Mouse (Mus musculus): ENCODE measurements around the gene Nmnat1.
A peak's percentile ranks its signal among the peaks of the same experiment; 100 is the strongest.

The Nmnat1 gene

DNA sequence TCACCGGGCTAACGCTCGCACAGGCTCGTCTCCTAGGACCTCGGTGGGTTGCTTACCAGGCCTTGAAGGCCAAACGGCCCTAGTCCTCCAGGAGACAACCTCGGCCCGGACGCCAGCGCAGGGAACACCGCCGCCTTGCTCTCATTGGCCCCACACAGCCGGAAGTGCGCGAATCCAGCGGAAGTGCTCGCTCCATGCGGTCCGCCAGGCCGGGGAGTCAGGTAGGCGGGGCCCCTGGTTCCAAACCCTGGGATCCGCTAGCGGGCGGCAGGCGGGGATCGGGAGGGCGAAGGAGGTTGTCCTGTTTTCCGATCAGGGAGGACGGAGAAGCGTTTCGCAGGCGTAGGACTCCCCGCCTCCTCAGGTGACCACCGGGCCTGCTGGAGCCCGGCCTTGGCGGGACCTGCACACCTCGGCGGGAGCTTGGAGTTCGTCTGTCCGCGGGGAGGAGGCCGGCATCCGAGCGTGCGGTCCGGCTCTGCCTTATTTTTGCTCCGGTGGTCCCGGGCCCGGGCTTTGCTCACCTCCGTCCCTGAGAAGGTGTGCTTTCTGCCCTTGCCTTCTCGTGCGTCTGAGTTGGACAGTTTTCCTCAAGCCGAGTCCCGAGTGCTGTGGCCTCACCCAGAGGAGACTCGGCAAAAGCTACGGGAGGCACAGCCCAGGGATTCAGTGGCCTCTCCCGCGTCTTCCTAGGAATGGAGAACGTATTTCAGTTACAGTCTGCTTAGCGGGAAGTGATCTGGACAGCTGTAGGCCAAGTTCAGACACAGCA is at the start of gene Nmnat1, which contains the start of gene Lzic:
TSS of gene Nmnat1 (minus strand) at position 150 of the 772 bp plus-strand sequence.
TSS of gene Lzic (plus strand) at position 177 of the 772 bp plus-strand sequence.
- peak; percentile 98 for DNase-seq (ENCODE audit: extremely low spot score, low spot score)

DNA sequence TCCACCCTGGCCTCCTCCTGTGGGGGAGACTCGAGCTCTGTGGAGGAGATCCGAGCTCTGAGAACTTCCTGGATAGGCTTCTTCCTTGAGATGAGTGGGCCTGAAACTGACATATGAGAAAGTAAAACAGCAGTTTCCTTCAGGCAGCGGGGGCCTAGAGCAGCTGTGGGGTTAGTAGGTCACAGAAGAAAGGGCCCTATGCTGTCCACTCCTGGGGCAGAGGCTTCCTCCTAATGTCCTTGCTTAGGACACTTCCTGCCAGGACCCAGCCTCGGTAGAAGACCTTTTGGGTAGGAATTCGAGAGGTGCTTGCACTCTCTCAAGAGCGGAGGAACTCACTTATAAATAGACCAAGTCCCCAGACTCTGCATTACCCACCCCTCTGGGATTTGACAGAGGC is 44.7 kb upstream of the Nmnat1 start:
- DNase-seq (ENCODE audit: extremely low spot score, low spot score): no peak

DNA sequence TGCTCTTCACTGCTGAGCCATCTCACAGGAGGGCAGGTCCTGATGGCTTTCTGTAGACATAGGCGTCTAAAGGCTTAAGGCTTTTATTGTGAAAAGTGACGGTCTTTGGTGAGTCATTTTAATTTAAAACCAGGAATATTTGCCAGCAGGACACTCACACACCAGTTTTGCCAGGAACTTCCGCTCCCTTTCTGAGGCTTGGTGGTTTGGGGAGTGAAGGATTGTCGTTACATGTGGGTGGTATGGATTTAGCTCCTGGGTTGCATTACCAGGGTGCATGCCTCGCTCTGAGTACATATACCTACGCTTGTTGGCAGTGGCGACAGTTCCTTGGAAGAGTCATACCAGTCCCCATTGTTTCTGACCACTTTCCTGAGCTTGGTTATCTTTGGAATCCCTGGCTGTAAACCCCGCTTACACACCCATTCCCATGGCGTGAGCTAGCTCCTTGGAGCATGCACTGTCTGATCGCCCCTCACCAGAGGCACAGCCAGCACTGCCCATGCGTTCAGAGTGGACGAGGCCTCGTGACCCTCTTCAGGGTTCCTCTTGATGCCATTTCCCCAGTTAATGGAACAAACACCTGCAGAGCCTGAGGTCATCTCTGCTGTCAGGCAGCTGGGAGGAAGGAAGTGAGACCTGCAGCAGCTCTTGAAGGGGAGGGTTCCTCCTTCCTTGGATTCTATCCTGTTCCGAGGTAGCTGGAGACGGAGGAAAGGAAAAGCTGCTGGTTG is 42.8 kb upstream of the Nmnat1 start:
- DNase-seq (ENCODE audit: extremely low spot score, low spot score): no peak

DNA sequence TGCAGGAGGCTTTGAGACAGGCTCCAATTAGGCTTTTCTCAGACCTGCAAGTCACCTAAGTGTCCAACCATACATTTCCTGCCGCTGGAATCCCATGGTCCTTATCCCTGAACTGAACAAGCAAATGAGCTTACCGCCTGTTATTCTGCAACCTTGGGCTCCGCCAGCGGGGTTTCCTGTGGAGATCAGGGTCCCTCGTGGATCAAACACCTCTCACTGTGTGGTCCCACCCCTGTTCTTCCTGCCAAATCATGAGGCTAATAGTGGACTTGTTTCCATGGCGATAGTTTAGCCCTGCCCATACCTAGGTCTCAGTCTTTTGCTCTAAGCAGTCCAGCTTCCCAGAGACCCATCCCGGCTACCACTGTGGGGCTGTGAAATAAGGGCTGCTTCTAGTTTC is 41.3 kb upstream of the Nmnat1 start:
- no peak for DNase-seq (ENCODE audit: extremely low spot score, low spot score)

DNA sequence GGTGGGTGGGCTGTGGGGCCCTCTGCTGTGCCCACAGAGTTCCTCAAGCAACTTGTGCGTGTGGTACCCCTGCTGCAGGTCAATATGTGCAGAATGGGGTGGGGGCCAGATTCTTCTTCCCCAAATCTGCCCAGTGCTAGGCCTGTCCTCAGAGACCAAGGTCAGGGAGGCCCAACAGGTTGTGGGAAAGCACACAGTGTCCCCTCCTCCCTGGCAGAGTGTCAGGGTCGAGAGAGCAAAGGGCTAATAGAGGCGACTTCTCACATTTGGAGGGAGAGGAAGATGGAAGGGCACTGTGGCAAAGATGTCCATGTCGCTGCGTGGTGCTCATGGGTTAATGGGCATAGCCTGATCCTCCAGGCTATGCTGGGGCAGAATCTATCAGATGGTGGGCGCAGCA is 40.8 kb upstream of the Nmnat1 start:
- DNase-seq (ENCODE audit: extremely low spot score, low spot score): no peak

DNA sequence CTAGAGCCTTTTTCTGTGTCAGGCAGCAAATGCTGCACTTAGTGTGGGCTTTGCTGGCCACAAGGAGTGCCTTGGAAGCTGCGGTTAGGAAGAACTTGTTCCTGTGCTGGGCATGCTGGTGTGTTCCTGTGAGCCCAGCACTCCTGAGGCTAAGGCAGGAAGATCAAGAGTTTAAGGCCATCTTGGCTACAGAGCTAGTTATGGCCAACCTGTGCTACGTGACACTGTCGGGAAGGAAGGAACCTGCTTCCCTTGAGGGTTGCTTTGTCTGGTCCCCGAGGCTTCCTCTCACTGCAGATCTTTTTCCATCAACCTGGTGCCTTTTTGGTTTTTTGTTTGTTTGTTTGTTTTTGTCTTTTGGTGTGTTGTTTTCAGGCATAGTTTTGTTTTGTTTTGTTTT is 40.2 kb upstream of the Nmnat1 start:
- no peak for DNase-seq (ENCODE audit: extremely low spot score, low spot score)

DNA sequence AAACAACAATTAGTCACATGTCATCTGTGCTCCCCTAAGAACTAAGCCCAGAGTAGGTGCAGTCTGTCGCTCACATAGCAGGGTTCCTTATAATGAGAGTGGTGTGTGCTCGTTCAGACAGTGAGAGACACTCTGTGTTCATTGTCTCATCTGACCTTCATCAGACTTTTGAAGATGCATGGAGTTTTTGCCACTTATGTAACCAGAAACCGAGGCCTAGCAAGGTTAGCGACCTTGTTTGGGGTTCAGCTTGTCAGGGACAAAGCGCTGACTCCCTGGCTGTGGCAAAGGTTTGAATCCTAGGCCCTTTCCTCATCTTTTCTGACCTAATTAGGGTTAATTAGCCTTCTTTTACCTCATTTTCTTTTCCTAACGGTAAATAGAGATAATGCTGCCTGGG is 39.0 kb upstream of the Nmnat1 start:
- DNase-seq (ENCODE audit: extremely low spot score, low spot score): no peak

DNA sequence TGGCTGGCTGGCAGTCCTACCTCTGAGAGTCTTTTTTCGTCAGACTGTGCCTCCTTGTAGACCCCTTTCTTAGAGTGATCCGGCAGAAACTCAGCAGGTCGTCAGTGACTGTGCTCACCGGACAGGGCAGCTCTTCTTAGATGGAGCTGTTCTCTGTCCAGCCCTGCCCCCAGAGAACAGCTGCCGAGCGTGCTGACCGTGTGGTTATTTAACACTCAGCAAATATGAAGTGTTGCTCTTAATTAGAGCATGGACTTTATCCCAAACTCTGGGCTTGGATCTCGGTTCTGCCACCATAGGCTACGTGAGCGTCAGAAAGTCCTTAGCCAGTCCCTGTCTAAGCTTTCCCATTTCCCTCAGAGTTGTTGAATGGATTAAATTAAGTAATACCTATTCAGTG is 36.3 kb upstream of the Nmnat1 start:
- no peak for DNase-seq (ENCODE audit: extremely low spot score, low spot score)

DNA sequence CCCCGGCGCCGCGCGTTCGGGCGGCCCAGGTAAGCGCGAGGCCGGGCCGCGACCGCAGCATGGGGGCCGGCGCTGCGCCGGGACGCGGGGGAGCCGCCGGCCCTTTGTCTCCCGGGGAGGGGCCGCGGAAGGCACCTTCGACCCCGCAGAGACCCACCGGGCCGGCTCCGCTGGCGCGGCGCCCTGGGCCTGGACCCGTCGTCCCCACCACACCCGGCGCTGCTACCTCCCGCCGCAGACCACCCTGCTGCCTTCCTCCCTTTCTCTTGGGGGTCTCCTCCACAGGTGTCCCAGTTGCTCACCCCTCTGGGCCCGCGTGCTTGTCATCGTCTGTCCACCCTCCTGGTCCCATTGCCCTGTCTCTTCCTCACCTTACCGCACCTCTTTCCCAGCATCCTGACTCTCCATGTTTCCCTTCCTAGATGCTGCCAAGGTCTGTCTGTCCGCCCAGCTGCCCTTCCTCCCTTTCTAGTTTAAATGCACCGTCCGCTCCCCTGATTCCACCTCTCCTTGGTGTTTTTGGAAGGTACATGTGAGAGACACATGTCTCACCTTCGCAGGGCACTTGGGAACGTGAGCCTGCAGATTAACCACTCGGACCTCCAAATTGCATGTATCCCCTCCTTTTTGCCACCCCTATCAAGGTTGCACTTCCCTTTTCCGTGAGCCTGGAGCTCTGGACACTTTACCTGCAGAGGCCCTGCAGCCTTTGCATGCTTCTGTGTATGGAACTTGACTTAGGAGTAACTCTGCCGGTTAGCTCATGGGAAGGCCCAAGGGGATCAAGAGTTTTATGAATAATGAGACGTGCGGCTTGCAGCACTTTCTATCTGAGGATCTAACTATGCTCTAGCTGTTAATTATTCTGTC is 33.6 kb upstream of the Nmnat1 start:
- DNase-seq (ENCODE audit: extremely low spot score, low spot score): peak; percentile 49

DNA sequence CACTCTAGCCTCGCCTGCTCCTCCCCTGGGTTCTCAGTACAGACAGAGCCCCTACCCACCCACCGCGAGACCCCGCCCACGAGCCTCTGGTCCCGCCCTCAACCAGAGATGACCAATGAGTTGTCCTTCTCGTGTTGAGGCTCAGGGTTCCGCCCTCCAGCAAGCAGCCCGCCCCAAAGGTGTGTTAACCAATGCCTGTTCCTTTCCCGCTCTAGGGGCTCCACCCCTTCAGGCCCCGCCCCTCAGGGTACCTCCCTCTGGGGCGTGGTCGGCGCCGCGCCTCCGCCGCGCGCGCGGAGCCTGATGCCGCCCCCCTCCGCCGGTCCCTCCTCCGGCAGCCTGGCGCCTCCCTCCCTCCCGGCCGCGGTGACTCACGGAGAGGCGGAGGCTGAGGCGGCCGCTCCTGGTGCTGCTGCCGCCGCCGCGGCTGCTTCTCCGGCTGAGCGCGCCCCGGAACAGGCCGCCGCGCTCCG is 32.9 kb upstream of the Nmnat1 start, which contains the start of gene Ctnnbip1:
TSS of gene Ctnnbip1 (plus strand) at position 369 of the 473 bp plus-strand sequence.
- DNase-seq (ENCODE audit: extremely low spot score, low spot score): peak; percentile 94

DNA sequence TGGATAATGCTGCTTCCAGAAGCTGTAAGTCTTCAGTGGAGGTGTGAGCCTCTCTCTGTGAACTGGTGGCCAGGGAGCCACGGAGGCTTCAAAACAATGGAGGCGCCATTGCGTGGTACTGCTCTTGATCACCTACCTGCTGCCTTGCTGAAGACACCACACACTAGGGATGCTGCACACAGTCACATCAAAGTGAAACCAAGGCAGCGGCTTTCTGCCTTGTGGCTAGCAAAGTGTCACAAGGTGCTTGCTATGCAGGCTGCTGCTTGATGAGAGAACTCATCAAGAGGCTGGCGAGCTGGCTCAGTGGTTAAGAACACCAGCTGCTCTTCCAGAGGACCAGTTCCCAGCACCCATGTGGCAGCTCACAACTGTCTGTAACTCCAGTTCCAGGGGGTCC is 30.7 kb upstream of the Nmnat1 start:
- DNase-seq (ENCODE audit: extremely low spot score, low spot score): no peak

DNA sequence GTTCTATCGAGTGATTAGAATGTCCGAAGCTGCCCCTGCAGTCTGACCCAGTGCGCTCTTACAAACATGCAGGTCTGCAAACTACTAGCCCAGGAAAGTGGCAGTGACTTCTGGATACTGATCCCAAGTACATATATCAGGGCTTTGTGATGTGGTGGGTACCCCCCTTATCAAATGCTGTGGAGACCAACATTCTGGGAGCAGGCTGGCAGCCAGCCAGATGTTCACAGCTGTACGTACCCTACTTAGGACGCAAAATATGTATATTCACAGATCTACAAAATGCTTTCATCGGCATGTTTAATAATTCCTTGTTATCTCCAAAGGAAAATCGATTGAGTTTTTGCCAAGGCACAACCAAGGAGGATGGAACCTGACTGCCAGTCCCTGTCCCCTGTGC is 27.1 kb upstream of the Nmnat1 start:
- no peak for DNase-seq (ENCODE audit: extremely low spot score, low spot score)

DNA sequence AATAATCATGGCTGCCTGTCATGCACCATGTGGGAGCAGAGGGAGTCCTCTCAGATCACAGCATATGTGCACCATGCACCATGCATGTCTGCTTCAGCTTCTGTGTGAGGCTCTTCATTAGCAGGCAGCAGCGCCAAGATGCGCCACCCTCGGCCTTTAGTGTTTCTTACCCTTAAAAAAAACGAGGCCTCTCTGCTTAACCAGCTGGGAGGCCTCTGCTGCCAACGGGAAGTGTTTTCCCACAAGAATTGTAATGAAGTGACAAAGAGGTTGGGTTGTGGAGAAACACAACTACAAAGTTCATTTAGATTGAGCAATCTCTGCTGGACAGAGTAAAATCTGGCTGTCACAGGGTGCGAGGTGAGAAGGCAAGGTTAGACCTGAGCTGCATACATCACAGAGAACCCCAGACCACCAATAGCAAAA is 26.2 kb upstream of the Nmnat1 start:
- DNase-seq (ENCODE audit: extremely low spot score, low spot score): no peak

DNA sequence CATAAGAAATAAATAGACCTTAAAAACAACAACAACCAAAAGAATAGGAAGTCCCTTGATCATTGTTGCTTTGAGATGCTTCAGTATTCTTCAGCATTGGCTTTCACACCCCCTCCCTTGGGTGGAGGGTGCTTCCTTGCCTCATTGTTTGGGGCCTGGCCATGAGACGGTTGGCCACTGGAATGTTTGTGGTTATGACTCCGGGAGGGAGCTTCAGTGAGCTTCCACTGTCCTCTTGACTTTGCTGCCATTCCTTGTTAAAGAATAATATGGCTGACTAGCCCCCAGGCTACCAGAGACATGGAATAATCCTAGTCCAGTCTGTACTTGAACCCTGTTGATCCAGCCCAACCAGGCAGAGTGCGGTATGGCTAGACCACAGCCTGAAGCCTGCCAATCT is 21.9 kb upstream of the Nmnat1 start:
- DNase-seq (ENCODE audit: extremely low spot score, low spot score): no peak

DNA sequence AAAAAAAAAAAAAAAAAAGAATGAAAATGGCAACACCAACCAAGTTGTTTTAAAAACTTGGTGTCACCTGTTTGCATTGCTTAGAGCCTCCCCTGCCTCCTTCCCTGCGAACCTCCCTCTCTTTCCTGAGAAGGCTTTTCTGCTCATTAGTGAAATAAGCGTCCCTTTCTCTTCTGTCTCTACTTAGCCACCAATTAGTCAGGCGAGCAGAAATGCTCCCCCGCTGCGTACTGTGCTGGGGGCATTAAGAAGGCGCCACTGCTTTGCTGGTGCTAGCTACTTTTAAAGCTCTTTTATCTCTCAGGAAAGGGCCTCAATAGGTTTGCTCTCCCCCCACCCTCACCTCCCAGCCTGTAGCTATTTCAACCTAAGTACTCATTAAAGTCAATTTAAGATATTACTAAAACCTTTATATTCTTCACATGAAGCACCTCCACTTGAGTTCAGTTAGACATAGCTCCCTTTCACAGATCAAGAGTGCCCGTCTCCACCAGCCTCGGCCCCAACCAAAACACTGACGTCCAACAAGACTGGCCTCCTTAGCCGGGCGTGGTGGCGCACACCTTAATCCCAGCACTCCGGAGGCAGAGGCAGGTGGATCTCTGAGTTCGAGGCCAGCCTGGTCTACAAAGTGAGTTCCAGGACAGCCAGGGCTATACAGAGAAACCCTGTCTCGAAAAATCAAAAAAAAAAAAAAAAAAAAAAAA is 20.4 kb upstream of the Nmnat1 start:
- DNase-seq (ENCODE audit: extremely low spot score, low spot score): no peak

DNA sequence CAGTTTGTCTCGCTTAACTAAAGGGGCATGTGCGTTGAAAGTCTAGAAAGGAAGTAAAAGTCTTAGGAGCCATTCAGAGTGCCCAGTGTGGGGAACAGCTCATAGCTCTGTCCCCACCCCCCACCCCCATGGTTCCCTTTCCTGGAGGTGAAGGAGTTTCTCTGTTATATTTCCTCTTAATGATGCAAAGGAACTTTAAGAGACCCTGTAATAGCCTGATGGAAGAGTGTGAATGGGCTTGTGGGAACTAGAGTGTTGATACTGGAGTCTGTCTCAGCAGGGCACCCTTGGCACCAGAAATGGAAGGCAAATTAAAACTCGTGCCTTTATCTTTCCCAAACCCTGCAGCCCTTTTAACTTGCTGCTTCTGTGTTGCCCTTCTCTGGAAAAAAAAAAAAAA is 19.9 kb upstream of the Nmnat1 start:
- DNase-seq (ENCODE audit: extremely low spot score, low spot score): no peak

DNA sequence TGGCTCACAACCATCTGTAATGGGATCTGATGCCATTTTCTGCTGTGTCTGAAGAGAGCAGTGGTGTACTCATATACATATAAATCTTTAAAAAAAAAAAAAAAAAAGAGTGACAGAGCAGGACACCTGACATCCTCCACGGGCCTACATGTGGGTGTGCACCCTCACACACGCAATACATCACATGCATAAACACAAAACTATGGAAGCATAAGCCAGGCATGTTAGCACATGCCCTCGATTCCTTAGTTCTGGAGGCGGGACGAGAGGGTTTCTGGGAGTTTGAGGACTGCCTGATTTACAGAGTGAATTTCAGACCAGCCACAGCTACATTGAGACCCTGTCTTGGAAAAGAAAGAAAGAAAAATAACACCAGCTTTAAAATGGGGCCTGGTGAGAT is 19.4 kb upstream of the Nmnat1 start:
- DNase-seq (ENCODE audit: extremely low spot score, low spot score): no peak

DNA sequence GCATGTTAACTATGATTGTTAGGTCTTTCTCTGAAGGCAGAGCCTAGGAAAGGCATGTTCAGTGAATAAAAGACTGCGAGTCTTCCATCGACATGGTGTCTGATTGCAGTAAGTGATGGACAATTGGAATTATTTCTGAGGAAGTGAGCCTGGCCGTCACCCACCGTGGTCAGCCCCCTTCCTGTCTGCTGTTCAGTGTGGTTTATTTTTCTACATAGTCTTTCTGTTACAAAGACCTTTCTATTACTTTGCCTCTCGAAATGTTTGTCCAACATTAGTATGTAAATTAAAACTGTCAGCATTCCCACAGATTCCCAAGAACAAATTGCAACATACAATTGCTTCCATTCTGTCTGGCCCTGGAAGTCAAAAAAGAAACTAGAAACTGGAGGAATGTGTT is 14.8 kb upstream of the Nmnat1 start:
- DNase-seq (ENCODE audit: extremely low spot score, low spot score): no peak

DNA sequence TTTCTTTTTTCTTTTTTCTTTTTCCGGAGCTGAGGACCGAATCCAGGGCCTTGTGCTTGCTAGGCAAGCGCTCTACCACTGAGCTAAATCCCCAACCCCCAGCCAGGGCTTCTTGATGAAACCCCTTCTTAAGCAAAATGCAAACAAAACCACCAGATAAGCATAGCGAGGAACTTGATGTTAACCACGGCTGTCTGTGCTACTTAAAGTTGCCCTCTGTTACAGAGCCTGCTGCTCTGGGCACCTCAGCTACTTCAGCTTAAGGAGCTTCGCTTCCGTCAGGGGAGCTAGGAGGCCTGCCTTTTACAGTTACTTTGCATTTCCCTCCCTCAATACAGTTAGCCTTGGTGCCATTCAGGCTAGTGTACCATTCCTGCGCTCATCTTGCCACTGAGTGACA is 13.9 kb upstream of the Nmnat1 start:
- no peak for DNase-seq (ENCODE audit: extremely low spot score, low spot score)

DNA sequence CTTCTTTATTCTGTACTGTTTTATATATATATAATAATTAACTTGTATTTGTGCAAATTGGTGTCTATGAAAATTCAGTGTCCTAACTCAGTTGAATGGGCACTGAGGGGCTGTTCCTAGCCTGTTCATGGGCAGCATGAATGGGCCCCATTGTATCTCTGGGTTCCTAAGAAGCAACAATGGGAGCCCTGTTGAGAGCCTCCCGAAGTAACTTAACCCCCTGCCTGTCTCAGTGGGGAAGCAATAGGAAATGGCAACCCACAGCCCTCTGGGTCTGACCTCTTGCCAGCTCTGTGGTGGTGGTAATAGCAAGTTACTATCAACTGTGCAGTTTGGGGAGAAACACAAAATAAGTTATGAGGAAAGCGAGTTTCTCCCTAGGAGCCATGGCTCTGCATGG is 11.6 kb upstream of the Nmnat1 start:
- no peak for DNase-seq (ENCODE audit: extremely low spot score, low spot score)

DNA sequence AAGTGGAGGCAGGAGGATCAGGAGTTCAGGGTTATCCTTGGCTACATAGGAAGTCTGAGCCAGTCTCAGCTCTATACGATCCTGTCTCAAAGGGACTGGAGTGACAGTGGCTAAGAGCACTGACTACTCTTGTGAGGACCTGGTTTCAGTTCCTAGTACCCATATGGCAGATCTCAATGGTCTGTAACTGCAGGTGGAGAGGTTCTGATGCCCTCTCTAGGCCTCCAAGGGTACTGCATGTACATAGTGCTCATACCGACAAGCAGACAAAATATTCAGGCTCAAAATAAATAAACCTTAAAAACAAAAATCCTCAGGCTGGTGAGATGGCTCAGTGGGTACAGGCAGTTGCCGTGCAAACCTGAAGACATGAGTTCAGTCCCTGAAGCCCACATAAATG is 6.1 kb upstream of the Nmnat1 start:
- no peak for DNase-seq (ENCODE audit: extremely low spot score, low spot score)

Measured in neural tube, embryonic 10.5 days (tissue).